Mouse (Mus musculus) v-Abl transformed pro-B cells (cell line): ENCODE results near the gene Snapc2.

Source experiments
- in situ Hi-C, 2 experiments: fragments of 400-800 bp; cut with MboI; formaldehyde crosslinking; loops; one replicate each; pipeline ENCODE4 v1.15.1; 2025; ENCODE audit not compliant: unreplicated experiment in 2 of 2

The Snapc2 gene

GRCm38 (mm10) chr8:4252934-4253841, at the start of gene Snapc2:
Snapc2 (plus strand) TSS chr8:4253080.
- in situ Hi-C loops = loop anchor here in 1 of 2 experiments (10.0 kb wide), 1 partner anchor 262 kb away; no protein-coding TSS in a partner anchor

GRCm38 (mm10) chr8:4205246-4206123, 47.4 kb upstream of the Snapc2 start:
- in situ Hi-C loops = no loop called here

DNA sequence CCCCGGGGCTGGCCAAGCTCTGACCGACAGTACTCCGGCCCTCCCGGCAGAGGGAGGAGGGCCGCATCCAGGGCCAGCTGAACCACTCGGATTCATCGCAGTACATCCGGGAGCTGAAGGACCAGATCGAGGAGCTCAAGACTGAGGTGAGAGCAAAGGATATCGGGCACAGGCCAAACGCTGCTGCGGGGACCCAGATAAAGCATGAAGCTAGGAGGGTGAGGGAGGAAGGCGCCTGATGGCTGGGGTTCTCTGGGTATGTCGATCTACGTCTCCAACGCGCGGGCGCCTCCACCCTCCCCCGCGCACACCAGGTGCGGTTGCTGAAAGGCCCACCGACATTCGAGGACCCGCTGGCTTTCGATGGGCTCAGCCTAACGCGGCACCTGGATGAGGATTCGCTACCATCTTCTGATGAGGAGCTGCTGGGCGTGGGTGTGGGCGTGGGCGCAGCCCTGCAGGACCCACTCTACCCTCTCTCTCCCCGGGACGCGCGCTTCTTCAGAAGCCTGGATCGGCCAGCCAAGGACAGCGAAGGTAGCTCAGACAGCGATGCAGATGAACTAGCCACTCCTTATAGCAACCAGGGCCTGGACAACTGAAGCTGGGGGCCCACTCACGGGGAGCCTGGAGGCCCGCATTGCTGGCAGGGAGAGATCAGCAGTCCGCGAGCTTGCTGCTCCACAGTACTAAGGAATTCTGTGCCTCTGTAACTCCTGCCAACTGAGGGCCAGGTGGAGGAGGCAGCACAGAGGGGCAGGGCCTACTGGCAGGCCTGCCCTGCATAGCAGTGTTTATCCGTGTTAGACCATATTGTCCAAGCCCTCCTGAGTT, 46.5 kb upstream of the Snapc2 start:
- in situ Hi-C loops = no loop called here

- in situ Hi-C loops = no loop called here
Observed at GRCm38 (mm10) chr8:4207016-4207350, 45.9 kb upstream of the Snapc2 start.

- in situ Hi-C loops = no loop called here
Observed at GRCm38 (mm10) chr8:4211097-4211496, 41.8 kb upstream of the Snapc2 start.

DNA sequence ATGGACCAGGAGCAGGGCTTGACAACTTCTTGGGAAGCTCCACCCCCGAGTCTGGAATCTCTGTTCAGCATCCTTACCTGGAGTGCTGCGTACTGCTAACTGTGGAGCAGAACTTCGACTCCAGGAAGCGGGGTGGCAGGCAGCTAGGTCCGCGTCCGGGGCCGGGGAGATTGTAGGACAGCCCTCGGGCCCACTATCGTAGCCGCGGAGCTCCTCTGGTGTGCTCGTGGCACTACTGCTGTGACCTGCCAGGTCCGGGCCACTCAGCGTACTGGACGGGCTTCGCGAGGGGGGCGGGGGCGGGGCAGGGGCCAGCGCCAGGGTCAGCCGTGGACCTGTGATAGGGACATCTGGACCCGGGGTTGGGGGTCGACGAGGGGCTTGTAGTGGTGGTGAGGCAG, 40.1 kb upstream of the Snapc2 start:
- in situ Hi-C loops = no loop called here

- in situ Hi-C loops = no loop called here
Observed at GRCm38 (mm10) chr8:4213210-4214005, 39.5 kb upstream of the Snapc2 start.

- in situ Hi-C loops = no loop called here
Observed at GRCm38 (mm10) chr8:4214006-4214980, 38.6 kb upstream of the Snapc2 start.

DNA sequence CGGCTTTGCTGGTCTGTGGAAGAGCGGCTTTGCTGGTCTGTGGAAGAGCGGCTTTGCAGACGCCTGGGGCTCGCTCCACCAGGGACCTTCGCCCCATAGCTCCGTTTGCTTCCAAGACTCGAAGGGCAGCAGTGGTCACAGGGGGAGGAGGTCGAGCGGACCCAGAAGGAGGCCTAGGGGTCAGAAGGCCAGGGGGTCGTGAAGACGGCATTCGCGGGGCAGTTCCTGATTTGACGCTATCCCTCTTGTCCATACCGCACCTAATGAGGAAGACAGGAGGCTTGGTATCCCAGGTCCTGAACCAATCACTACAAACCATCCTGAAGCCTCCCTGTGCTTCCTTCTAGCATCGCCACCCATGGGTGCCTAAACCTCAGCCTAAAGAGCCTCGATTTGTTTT, 36.6 kb upstream of the Snapc2 start:
- in situ Hi-C loops = no loop called here

- in situ Hi-C loops = no loop called here
Observed at GRCm38 (mm10) chr8:4216791-4217621, 35.9 kb upstream of the Snapc2 start, which contains the start of gene Prr36. Prr36 (minus strand) TSS chr8:4217459.

DNA sequence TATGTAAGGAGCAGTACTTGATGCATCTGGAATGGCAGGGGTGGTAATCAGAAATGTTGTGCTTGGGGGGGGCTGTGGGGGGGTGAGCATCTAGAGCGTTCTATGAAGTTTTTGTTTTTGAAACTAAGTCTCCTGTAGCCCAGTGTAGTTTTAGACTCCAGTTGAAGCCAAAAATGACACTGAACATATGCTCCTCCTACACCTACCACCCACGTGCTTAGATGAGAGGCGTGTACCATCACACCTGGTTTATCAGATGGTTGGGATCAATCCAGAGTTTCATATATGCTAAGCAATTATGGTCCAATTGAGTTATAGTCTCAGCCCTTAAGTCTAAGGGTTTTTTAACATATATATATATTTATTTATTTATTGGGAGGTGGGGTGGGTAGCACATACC, 33.3 kb upstream of the Snapc2 start:
- in situ Hi-C loops = no loop called here

- in situ Hi-C loops = no loop called here
Observed at GRCm38 (mm10) chr8:4222059-4222458, 30.8 kb upstream of the Snapc2 start.

DNA sequence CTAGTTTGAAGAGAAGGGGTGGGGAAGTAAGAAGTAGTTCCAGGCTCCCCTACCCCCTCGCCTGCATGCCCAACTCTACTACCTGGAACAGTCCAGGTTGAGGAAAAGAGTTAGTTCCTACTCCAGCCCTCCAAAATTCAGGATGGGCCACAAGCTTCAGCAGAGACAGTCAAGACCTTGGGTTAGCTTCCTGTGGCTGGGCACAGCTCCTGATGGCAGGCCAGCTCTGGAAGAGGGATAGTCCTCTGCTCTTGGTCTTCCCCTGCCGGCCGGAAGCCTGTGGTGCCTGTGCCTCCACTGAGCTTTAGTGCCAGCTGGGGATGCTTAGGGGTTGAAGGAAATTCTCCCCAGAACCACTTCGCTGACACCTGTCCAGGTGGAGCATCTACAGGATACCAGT, 26.6 kb upstream of the Snapc2 start:
- in situ Hi-C loops = loop anchor here (25.0 kb wide), 1 partner anchor 714 kb away; the partner anchor contains the start of genes Mcoln1 (in 2 of the 2) and Pnpla6 (in 2 of the 2)

DNA sequence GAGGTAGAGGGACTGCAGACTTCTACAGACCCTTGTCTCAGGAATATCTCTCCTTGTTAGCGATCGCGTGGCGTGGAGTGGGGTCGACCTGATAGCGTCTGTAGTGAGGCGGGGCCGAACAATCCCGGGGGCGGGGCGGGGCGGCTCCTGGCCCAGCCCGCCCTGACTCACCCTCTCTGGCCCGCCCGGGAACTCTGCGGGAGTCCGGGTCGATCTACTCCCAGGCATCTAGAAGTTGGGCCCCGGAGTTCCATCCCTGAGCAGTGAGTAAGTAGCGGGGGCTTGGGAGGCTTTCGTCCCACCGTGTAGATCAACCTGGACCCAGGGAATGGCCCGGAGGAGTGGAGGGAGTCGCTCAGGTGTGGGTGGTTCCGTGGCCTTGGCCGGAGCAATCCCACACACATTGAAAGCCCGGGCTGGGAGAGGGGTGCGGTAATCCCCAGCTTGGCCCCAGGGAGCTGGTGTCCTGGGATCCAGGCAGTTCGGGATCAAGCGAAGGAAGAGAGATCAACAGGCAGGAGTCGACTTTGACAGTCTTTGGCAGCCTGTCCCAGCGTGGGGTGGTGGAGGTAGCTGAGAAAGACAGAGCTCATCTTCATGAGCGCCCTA, 26.0 kb upstream of the Snapc2 start, which contains the start of gene Lrrc8e:
TSS of gene Lrrc8e (plus strand) at position 89 of the 609 bp plus-strand sequence.
- in situ Hi-C loops = loop anchor here (25.0 kb wide), 1 partner anchor 715 kb away; the partner anchor contains the start of genes Mcoln1 (in 2 of the 2) and Pnpla6 (in 2 of the 2)

DNA sequence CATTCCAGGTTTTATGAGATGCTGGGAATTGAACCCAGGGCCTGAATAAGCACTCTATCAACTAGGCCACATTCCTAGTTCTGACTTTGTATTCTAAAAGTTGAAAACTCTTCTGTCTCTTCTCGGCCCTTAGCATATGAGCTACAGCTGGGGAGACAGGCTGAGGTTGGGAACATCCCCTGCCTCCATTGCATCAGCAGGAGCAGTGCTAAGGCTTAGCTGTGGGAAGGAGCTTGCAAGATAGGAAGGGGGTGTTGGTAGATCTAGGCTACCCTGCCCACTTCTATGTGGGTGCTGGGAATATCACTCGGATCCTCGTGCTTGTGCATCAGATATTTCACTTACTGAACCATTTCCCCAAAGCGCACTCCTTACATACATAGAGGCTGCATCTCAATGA, 25.0 kb upstream of the Snapc2 start:
- in situ Hi-C loops = loop anchor here (25.0 kb wide), 1 partner anchor 716 kb away; the partner anchor contains the start of genes Mcoln1 (in 2 of the 2) and Pnpla6 (in 2 of the 2)

DNA sequence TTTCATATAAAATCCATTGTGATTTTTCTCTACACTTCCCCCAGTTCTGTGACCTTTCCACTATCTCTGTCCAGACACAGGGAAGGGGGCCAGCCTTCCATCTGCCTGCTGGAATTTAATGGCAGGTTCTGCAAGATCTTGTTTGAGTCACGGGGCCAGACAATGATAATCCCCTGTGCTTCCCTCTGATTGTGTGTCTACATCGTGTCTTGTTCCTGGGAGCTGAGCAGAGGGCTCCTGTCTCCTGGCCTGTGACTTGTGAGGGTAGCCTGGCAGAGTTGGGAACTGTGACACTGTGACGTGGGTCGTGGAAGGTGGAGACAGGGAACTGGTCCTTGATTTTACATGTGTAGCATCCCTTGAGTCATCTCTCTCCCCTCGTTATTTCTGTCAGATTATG, 23.1 kb upstream of the Snapc2 start:
- in situ Hi-C loops = loop anchor here (25.0 kb wide), 1 partner anchor 717 kb away; the partner anchor contains the start of genes Mcoln1 (in 2 of the 2) and Pnpla6 (in 2 of the 2)
